Mouse (Mus musculus): ENCODE measurements at regions not wholly inside any gene's neighbourhood (a gene's known extent, or its start where the extent isn't known, plus 50 kb on each side); places are given as distances from the start of the nearest gene placed in this dataset.
"Not testable (repeated sequence)": the region's sequence is repeated elsewhere in the genome, so short reads cannot be mapped to it uniquely, and the experiment has no call there.

- WGBS (ENCODE audit: insufficient replicate concordance): 59% methylated on average over 6 of the region's 6 CpGs
- no peaks in the 10 kb centered on the region for H3K36me3 ChIP-seq (ENCODE audit: control insufficient read depth, insufficient read depth)
- H3K4me2 ChIP-seq (ENCODE audit: low read depth, low read length): no peak overlapping the region
- H3K27me3 ChIP-seq (ENCODE audit: control insufficient read depth, insufficient read depth, low read depth, low read length): no peaks in the 10 kb centered on the region
- H3K27ac ChIP-seq (ENCODE audit: low read length): no peak overlapping the region
- no peaks in the 10 kb centered on the region for H3K9me3 ChIP-seq (replicated peaks; ENCODE audit: control insufficient read depth, low read length)
- H3K9ac ChIP-seq (ENCODE audit: low read depth, low read length): no peak overlapping the region
- H3K4me3 ChIP-seq (ENCODE audit: low read depth, low read length): no peak overlapping the region
- no peak for ATAC-seq (ENCODE audit: low read depth)
- no peaks in the 10 kb centered on the region for H3K4me1 ChIP-seq (ENCODE audit: control insufficient read depth, low read depth, low read length)
Measured at GRCm38 (mm10) chr1:113395267-113395824, 1530.6 kb upstream of the Dsel start.

GRCm38 (mm10) chr1:113394326-113394725 lies 1529.6 kb upstream of the Dsel start:
- not testable (repeated sequence) for H3K4me2 ChIP-seq (ENCODE audit: low read depth, low read length); H3K9me3 ChIP-seq (replicated peaks; ENCODE audit: control insufficient read depth, low read length); H3K36me3 ChIP-seq (ENCODE audit: control insufficient read depth, insufficient read depth); H3K27me3 ChIP-seq (ENCODE audit: control insufficient read depth, insufficient read depth, low read depth, low read length); H3K9ac ChIP-seq (ENCODE audit: low read depth, low read length); H3K27ac ChIP-seq (ENCODE audit: low read length); H3K4me1 ChIP-seq (ENCODE audit: control insufficient read depth, low read depth, low read length); H3K4me3 ChIP-seq (ENCODE audit: low read depth, low read length); ATAC-seq (ENCODE audit: low read depth)
- WGBS (ENCODE audit: insufficient replicate concordance): 59% methylated on average over 3 of the region's 3 CpGs

- Histone ChIP-seq H3K36me3 (ENCODE audit: control insufficient read depth, insufficient read depth) (no peaks in the 10 kb centered on the region), H3K4me3 (ENCODE audit: low read depth, low read length) (no peak overlapping the region), H3K4me1 (ENCODE audit: control insufficient read depth, low read depth, low read length) (no peaks in the 10 kb centered on the region), H3K9ac (ENCODE audit: low read depth, low read length) (no peak overlapping the region), H3K4me2 (ENCODE audit: low read depth, low read length) (no peak overlapping the region), H3K27ac (ENCODE audit: low read length) (no peak overlapping the region), H3K9me3 (replicated peaks; ENCODE audit: control insufficient read depth, low read length) (no peaks in the 10 kb centered on the region), H3K27me3 (ENCODE audit: control insufficient read depth, insufficient read depth, low read depth, low read length) (no peaks in the 10 kb centered on the region)
- ATAC-seq (ENCODE audit: low read depth): no peak
Measured at GRCm38 (mm10) chr1:113392962-113393361, 1528.2 kb upstream of the Dsel start.

- H3K4me3 ChIP-seq (ENCODE audit: low read depth, low read length): no peak overlapping the region
- no peaks in the 10 kb centered on the region for H3K9me3 ChIP-seq (replicated peaks; ENCODE audit: control insufficient read depth, low read length)
- no peaks in the 10 kb centered on the region for H3K27me3 ChIP-seq (ENCODE audit: control insufficient read depth, insufficient read depth, low read depth, low read length)
- H3K27ac ChIP-seq (ENCODE audit: low read length): no peak overlapping the region
- WGBS (ENCODE audit: insufficient replicate concordance): 63% methylated on average over 2 of the region's 2 CpGs
- no peak overlapping the region for H3K4me2 ChIP-seq (ENCODE audit: low read depth, low read length)
- no peak overlapping the region for H3K9ac ChIP-seq (ENCODE audit: low read depth, low read length)
- ATAC-seq (ENCODE audit: low read depth): no peak
- no peaks in the 10 kb centered on the region for H3K4me1 ChIP-seq (ENCODE audit: control insufficient read depth, low read depth, low read length)
- H3K36me3 ChIP-seq (ENCODE audit: control insufficient read depth, insufficient read depth): no peaks in the 10 kb centered on the region
Measured at GRCm38 (mm10) chr1:113389920-113390319, 1525.2 kb upstream of the Dsel start.

GRCm38 (mm10) chr1:113384888-113385430 lies 1520.2 kb upstream of the Dsel start:
- Histone ChIP-seq H3K36me3 (ENCODE audit: control insufficient read depth, insufficient read depth) (no peaks in the 10 kb centered on the region), H3K4me3 (ENCODE audit: low read depth, low read length) (no peak overlapping the region), H3K27me3 (ENCODE audit: control insufficient read depth, insufficient read depth, low read depth, low read length) (no peaks in the 10 kb centered on the region), H3K9ac (ENCODE audit: low read depth, low read length) (no peak overlapping the region), H3K4me1 (ENCODE audit: control insufficient read depth, low read depth, low read length) (no peaks in the 10 kb centered on the region), H3K4me2 (ENCODE audit: low read depth, low read length) (no peak overlapping the region), H3K27ac (ENCODE audit: low read length) (no peak overlapping the region), H3K9me3 (replicated peaks; ENCODE audit: control insufficient read depth, low read length) (no peaks in the 10 kb centered on the region)
- ATAC-seq (ENCODE audit: low read depth): no peak
- WGBS (ENCODE audit: insufficient replicate concordance): 71% methylated on average over 6 of the region's 6 CpGs

GRCm38 (mm10) chr1:113383717-113384116 lies 1519.0 kb upstream of the Dsel start:
- no peak for ATAC-seq (ENCODE audit: low read depth)
- Histone ChIP-seq H3K27me3 (ENCODE audit: control insufficient read depth, insufficient read depth, low read depth, low read length) (no peaks in the 10 kb centered on the region), H3K9ac (ENCODE audit: low read depth, low read length) (no peak overlapping the region), H3K4me2 (ENCODE audit: low read depth, low read length) (no peak overlapping the region), H3K27ac (ENCODE audit: low read length) (no peak overlapping the region), H3K36me3 (ENCODE audit: control insufficient read depth, insufficient read depth) (no peaks in the 10 kb centered on the region), H3K4me1 (ENCODE audit: control insufficient read depth, low read depth, low read length) (no peaks in the 10 kb centered on the region), H3K9me3 (replicated peaks; ENCODE audit: control insufficient read depth, low read length) (no peaks in the 10 kb centered on the region), H3K4me3 (ENCODE audit: low read depth, low read length) (no peak overlapping the region)
- WGBS (ENCODE audit: insufficient replicate concordance): 78% methylated on average over 2 of the region's 2 CpGs

GRCm38 (mm10) chr1:113372679-113373078 lies 1508.0 kb upstream of the Dsel start:
- Histone ChIP-seq H3K4me3 (ENCODE audit: low read depth, low read length) (no peak overlapping the region), H3K9me3 (replicated peaks; ENCODE audit: control insufficient read depth, low read length) (no peaks in the 10 kb centered on the region), H3K9ac (ENCODE audit: low read depth, low read length) (no peak overlapping the region), H3K4me2 (ENCODE audit: low read depth, low read length) (no peak overlapping the region), H3K27me3 (ENCODE audit: control insufficient read depth, insufficient read depth, low read depth, low read length) (no peaks in the 10 kb centered on the region), H3K27ac (ENCODE audit: low read length) (no peak overlapping the region), H3K36me3 (ENCODE audit: control insufficient read depth, insufficient read depth) (no peaks in the 10 kb centered on the region), H3K4me1 (ENCODE audit: control insufficient read depth, low read depth, low read length) (no peaks in the 10 kb centered on the region)
- 30% methylated on average over 1 of the region's 1 CpGs for WGBS (ENCODE audit: insufficient replicate concordance)
- no peak for ATAC-seq (ENCODE audit: low read depth)

GRCm38 (mm10) chr1:113358242-113358641 lies 1493.5 kb upstream of the Dsel start:
- no peaks in the 10 kb centered on the region for H3K27me3 ChIP-seq (ENCODE audit: control insufficient read depth, insufficient read depth, low read depth, low read length)
- no peak overlapping the region for H3K4me3 ChIP-seq (ENCODE audit: low read depth, low read length)
- no peaks in the 10 kb centered on the region for H3K4me1 ChIP-seq (ENCODE audit: control insufficient read depth, low read depth, low read length)
- no peaks in the 10 kb centered on the region for H3K36me3 ChIP-seq (ENCODE audit: control insufficient read depth, insufficient read depth)
- H3K9me3 ChIP-seq (replicated peaks; ENCODE audit: control insufficient read depth, low read length): no peaks in the 10 kb centered on the region
- WGBS (ENCODE audit: insufficient replicate concordance): 50% methylated on average over 4 of the region's 4 CpGs
- ATAC-seq (ENCODE audit: low read depth): no peak
- no peak overlapping the region for H3K4me2 ChIP-seq (ENCODE audit: low read depth, low read length)
- no peak overlapping the region for H3K27ac ChIP-seq (ENCODE audit: low read length)
- H3K9ac ChIP-seq (ENCODE audit: low read depth, low read length): no peak overlapping the region

GRCm38 (mm10) chr1:113308037-113308436 lies 1443.3 kb upstream of the Dsel start:
- H3K27ac ChIP-seq (ENCODE audit: low read length): no peak overlapping the region
- no peaks in the 10 kb centered on the region for H3K36me3 ChIP-seq (ENCODE audit: control insufficient read depth, insufficient read depth)
- no peaks in the 10 kb centered on the region for H3K9me3 ChIP-seq (replicated peaks; ENCODE audit: control insufficient read depth, low read length)
- H3K4me1 ChIP-seq (ENCODE audit: control insufficient read depth, low read depth, low read length): no peaks in the 10 kb centered on the region
- no peak overlapping the region for H3K9ac ChIP-seq (ENCODE audit: low read depth, low read length)
- H3K4me3 ChIP-seq (ENCODE audit: low read depth, low read length): no peak overlapping the region
- 53% methylated on average over 2 of the region's 2 CpGs for WGBS (ENCODE audit: insufficient replicate concordance)
- no peaks in the 10 kb centered on the region for H3K27me3 ChIP-seq (ENCODE audit: control insufficient read depth, insufficient read depth, low read depth, low read length)
- no peak overlapping the region for H3K4me2 ChIP-seq (ENCODE audit: low read depth, low read length)
- ATAC-seq (ENCODE audit: low read depth): no peak

Data from liver, embryonic 16.5 days (tissue).